Mouse (Mus musculus) CD4-positive helper T cell, adult 2 months (primary cell): ENCODE results near the gene Pde1b.

Experiments used
- DNase-seq: peaks from one replicate; pipeline ENCODE4 v3.0.0-alpha.2; 2012; ENCODE audit warnings: low read depth, missing footprints, low spot score

Pde1b gene

DNA sequence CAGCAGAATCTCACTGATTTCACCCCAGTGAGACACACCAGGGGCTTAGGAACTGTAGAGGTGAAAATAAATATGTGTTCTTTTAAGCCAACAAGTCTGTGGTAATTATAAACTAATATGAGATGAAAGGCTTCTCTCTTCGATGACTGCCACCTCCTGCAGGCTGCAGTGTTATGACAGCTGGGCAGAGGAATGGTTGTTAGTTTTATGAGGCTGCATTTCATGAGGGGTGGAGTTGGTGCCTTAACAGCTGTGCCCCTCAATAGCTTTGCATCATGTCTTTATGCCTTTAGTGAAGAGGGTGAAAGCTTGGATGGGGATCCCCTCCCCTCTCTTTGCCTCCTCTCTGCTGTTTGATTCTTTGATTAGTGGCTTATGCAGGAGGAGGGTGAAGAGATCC lies 48.2 kb downstream of the Pde1b start:
- no peak for DNase-seq

DNA sequence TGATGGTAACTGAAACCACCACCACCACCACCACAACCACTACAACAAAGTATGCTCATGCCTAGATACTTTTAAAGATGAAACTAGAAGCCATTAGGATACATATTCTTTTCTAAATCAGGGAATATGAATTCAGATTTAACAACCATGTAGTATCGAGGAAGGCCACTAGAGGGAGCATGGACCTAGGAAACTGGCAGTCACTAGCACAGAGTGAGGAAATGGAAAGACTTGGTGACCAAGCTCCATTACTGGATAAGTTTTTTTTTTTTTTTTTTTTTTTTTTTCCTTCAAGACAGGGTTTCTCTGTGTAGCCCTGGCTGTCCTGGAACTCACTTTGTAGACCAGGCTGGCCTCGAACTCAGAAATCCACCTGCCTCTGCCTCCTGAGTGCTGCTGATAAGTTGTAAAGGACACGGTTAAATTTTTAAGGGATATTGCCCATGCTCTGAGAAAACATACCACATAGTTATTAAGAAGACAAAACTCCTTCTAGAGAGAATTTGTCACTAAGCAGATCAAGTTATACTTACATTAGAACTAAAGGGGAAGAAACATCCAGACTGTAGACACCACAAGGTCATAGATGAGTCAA lies 49.4 kb downstream of the Pde1b start:
- peak; percentile 39 for DNase-seq

DNA sequence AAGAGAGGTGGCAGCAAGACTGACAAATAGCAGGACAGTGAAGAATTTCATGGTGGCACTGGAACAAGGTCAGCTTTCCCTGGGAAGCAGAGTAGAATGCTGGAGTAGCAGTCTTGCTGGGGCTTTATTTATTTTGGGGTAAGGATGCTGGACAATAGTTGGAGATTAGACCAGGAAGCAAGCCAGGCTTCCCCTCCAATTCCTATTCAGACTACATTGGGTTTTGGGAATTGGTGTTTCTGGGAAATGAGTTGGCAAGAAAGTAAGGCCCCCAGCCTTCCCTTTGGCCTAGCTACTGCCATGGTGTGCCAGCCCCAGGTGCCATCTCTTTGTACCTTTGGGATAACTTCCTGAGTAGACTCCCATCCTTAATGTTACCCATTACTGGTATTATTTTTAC lies 62.1 kb downstream of the Pde1b start, which contains the start of gene Glycam1:
Glycam1 (minus strand) TSS at position 101 of the 400 bp plus-strand sequence.
- DNase-seq: no peak
